Mouse (Mus musculus) lung, embryonic 14.5 days (tissue): ENCODE results near the gene Zswim8. TPM values are rescaled to one million over a fixed set of nuclear protein-coding genes. Genes with fewer than 3 reads are reported as not detected.

ENCODE experiments used
- ATAC-seq: fragments of 200-750 bp; cut with Nextera tagmentation; 2 replicates; pipeline ENCODE4 v1.8.0; 2017; ENCODE audit warnings: mild to moderate bottlenecking, moderate TSS enrichment, moderate library complexity; ENCODE audit not compliant: insufficient read depth
- DNase-seq: peaks from one replicate; pipeline ENCODE4 v3.0.0-alpha.2; 2015
- H3K27ac ChIP-seq: fragments of 300-500 bp; sonication (generic); 2 replicates; pipeline ENCODE4 v1.5.1; 2014; ENCODE audit warnings: low read depth, mild to moderate bottlenecking, moderate library complexity
- H3K27me3 ChIP-seq: fragments of 300-500 bp; sonication (generic); 2 replicates; pipeline ENCODE4 v1.6.1; 2014; ENCODE audit warnings: low read length, control low read depth; ENCODE audit not compliant: insufficient read depth
- H3K36me3 ChIP-seq: fragments of 300-500 bp; sonication (generic); 2 replicates; pipeline ENCODE4 v1.6.1; 2014; ENCODE audit warnings: control low read depth; ENCODE audit not compliant: insufficient read depth
- H3K4me1 ChIP-seq: fragments of 300-500 bp; sonication (generic); 2 replicates; pipeline ENCODE4 v1.6.1; 2014; ENCODE audit warnings: antibody characterized with exemption, control low read depth; ENCODE audit not compliant: insufficient read depth
- H3K4me2 ChIP-seq: fragments of 300-500 bp; sonication (generic); 2 replicates; pipeline ENCODE4 v1.6.1; 2014; ENCODE audit warnings: mild to moderate bottlenecking
- H3K4me3 ChIP-seq: fragments of 300-500 bp; sonication (generic); 2 replicates; pipeline ENCODE4 v1.5.1; 2014; ENCODE audit warnings: low read depth, low read length
- H3K9ac ChIP-seq: fragments of 300-500 bp; sonication (generic); 2 replicates; pipeline ENCODE4 v1.6.1; 2014
- H3K9me3 ChIP-seq: fragments of 300-500 bp; sonication (generic); 2 replicates; pipeline ENCODE4 v1.6.1; 2016; ENCODE audit warnings: low read depth, low read length, control low read depth
- CTCF ChIP-seq: IDR thresholded peaks from 2 replicates; pipeline ENCODE4 v1.5.1; 2016; ENCODE audit warnings: antibody characterized with exemption, low read depth
- WGBS: fragments of 180-500 bp; shearing (Covaris S2); extraction: QIAGEN DNeasy Blood & Tissue Kit; methylation state at CpG from one replicate; pipeline ENCODE4 v1.1.7; 2014; 5-methylcytosine and 5-hydroxymethylcytosine counted together
- polyA plus RNA-seq: library from polyadenylated mRNA; unstranded; fragments of >200 nt; fragmentation: Nextera tagmentation; extraction: Ambion mirVana; gene quantifications from 2 replicates; pipeline ENCODE4 v1.2.1, GENCODE M21; 2014

Gene Zswim8
- polyA plus RNA-seq, 1 experiment from 2014 or later, result 37.3 TPM

GRCm38 (mm10) chr14:20674064-20674833 is 33.1 kb upstream of the Zswim8 start, which contains the start of gene Sec24c:
TSS of gene Sec24c (plus strand) at chr14:20674308.
- Histone ChIP-seq H3K27ac (peak within 1 kb of the TSS; percentile 88), H3K27me3 (no peaks in the 10 kb centered on the region), H3K9ac (peak within 1 kb of the TSS; percentile 65), H3K9me3 (no peaks in the 10 kb centered on the region), H3K4me2 (peak within 1 kb of the TSS; percentile 68), H3K36me3 (peaks cover 38% of the 10 kb centered on the region), H3K4me1 (peaks cover 8% of the 10 kb centered on the region; the same call in 1 of the 2 replicates), H3K4me3 (peak within 1 kb of the TSS; percentile 63)
- peak; percentile 96 for ATAC-seq
- 2% methylated on average over 43 of the region's 43 CpGs for WGBS
- no peak for TF ChIP-seq CTCF
- peak; percentile 100 for DNase-seq

- H3K9me3 ChIP-seq, result no peaks in the 10 kb centered on the region
- ATAC-seq (no peak), DNase-seq (no peak)
- no peaks in the 10 kb centered on the region for H3K27me3 ChIP-seq
- H3K36me3 ChIP-seq, result peaks cover 75% of the 10 kb centered on the region
- H3K9ac ChIP-seq, result no peak overlapping the region
- no peak overlapping the region for H3K27ac ChIP-seq
- TF ChIP-seq CTCF, result no peak
- no peak overlapping the region for H3K4me3 ChIP-seq
- peaks cover 8% of the 10 kb centered on the region; the same call in 1 of the 2 replicates for H3K4me1 ChIP-seq
- WGBS, result 85% methylated on average over 4 of the region's 4 CpGs
- H3K4me2 ChIP-seq, result no peak overlapping the region
Observed at GRCm38 (mm10) chr14:20677906-20678305, 29.4 kb upstream of the Zswim8 start.

DNA sequence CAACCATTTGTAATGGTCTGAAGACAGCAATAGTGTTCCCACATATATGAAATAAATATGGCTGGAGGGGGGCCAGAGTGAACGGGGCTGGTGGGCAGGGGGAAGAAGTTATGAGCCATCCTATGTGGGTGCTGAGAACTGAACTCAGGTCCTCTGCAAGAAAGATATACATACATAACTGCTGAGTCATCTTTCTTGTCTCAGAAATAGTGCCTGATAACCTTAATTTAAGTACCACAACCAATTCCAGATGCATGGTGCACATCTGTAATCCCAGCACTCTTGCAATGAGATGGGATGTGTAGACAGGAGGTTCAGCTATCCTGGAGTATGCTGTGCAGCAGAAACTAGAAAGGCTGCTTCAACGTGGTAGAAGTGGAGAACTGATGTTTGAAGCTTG is 25.6 kb upstream of the Zswim8 start:
- 90% methylated on average over 2 of the region's 2 CpGs for WGBS
- no peak for TF ChIP-seq CTCF
- Histone ChIP-seq H3K36me3 (peaks cover 100% of the 10 kb centered on the region), H3K4me3 (no peak overlapping the region), H3K9ac (no peak overlapping the region), H3K27me3 (no peaks in the 10 kb centered on the region), H3K27ac (no peak overlapping the region), H3K4me1 (no peaks in the 10 kb centered on the region), H3K4me2 (no peak overlapping the region), H3K9me3 (no peaks in the 10 kb centered on the region)
- DNase-seq (no peak), ATAC-seq (no peak)

DNA sequence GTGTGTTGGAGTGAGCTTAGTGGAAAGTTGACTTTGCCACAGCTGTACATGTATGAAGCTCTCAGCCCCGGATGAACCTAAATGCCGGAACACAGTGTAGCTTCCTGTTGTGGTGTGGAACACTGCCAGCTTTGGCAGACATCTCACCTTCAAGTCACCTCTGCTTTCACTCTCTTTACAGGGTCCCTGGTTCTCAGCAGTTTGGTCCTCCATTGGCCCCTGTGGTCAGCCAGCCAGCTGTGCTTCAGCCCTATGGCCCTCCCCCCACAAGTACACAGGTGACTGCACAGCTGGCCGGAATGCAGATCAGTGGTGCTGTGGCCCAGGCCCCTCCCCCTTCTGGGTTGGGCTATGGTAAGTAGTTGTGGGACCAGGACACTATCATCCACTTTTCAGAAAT is 24.9 kb upstream of the Zswim8 start:
- no peaks in the 10 kb centered on the region for H3K27me3 ChIP-seq
- no peak for TF ChIP-seq CTCF
- H3K36me3 ChIP-seq, result peaks cover 100% of the 10 kb centered on the region
- no peaks in the 10 kb centered on the region for H3K4me1 ChIP-seq
- ATAC-seq, result peak; percentile 52; the same call in 1 of the 2 replicates
- DNase-seq, result no peak
- 75% methylated on average over 3 of the region's 3 CpGs for whole genome bisulfite sequencing
- H3K4me2 ChIP-seq, result no peak overlapping the region
- H3K9me3 ChIP-seq, result no peaks in the 10 kb centered on the region
- no peak overlapping the region for H3K4me3 ChIP-seq
- H3K9ac ChIP-seq, result no peak overlapping the region
- H3K27ac ChIP-seq, result no peak overlapping the region

DNA sequence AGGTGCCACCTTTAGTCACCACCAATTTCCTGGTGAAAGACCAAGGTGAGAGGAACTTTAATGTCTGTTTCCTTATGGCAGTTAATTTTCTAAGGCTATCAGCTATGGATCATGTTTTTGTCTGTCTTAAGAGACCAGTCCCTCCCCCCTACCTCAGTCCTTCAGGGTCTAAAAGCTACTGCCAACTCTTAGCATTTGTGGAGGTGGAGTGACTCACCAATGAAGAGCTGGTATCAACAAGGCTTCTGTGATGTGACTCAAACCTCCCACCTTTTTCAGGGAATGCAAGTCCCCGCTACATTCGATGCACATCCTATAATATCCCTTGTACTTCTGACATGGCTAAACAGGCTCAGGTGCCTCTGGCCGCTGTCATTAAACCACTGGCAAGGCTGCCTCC is 20.8 kb upstream of the Zswim8 start:
- no peak for DNase-seq
- 96% methylated on average over 3 of the region's 3 CpGs for WGBS

GRCm38 (mm10) chr14:20689009-20689408 is 18.3 kb upstream of the Zswim8 start:
- TF ChIP-seq CTCF, result no peak
- DNase-seq, result no peak
- 81% methylated on average over 2 of the region's 2 CpGs for WGBS
- no peak for ATAC-seq
- Histone ChIP-seq H3K4me3 (no peak overlapping the region), H3K27ac (no peak overlapping the region), H3K9me3 (no peaks in the 10 kb centered on the region), H3K36me3 (peaks cover 99% of the 10 kb centered on the region), H3K27me3 (no peaks in the 10 kb centered on the region), H3K4me2 (no peak overlapping the region), H3K4me1 (no peaks in the 10 kb centered on the region), H3K9ac (no peak overlapping the region)

More for the DNA sequence above, 20.8 kb upstream of the Zswim8 start:
- no peak for ATAC-seq
- Histone ChIP-seq H3K4me1 (no peaks in the 10 kb centered on the region), H3K27me3 (no peaks in the 10 kb centered on the region), H3K4me3 (no peak overlapping the region), H3K27ac (no peak overlapping the region), H3K9ac (no peak overlapping the region), H3K36me3 (peaks cover 99% of the 10 kb centered on the region), H3K4me2 (no peak overlapping the region), H3K9me3 (no peaks in the 10 kb centered on the region)
- TF ChIP-seq CTCF, result no peak

DNA sequence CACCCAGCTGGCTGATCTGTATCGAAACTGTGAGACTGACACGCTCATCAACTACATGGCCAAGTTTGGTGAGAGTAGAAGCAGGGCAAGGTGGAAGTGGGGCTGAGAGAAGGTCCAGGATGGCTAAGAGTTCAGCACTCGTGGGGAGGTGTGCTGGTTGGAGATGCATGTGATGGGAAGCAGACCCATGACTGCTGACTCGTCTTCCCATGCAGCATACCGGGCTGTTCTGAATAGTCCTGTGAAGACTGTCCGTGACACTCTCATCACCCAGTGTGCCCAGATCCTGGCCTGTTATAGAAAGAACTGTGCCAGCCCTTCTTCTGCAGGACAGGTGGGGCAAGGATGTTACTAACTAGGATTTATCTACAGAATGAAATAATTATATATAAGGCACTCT is 15.6 kb upstream of the Zswim8 start:
- Histone ChIP-seq H3K9me3 (no peaks in the 10 kb centered on the region), H3K27me3 (no peaks in the 10 kb centered on the region), H3K9ac (no peak overlapping the region), H3K4me2 (no peak overlapping the region), H3K36me3 (peaks cover 77% of the 10 kb centered on the region), H3K4me1 (peaks cover 8% of the 10 kb centered on the region; the same call in 1 of the 2 replicates), H3K4me3 (no peak overlapping the region), H3K27ac (no peak overlapping the region)
- DNase-seq (no peak), ATAC-seq (no peak)
- TF ChIP-seq CTCF, result no peak
- WGBS, result 88% methylated on average over 6 of the region's 6 CpGs
